Mouse (Mus musculus): ENCODE results near the gene Rnf5. TPM values are rescaled to one million over a fixed set of nuclear protein-coding genes. Genes with fewer than 3 reads are reported as not detected.

Rnf5 gene
- polyA plus RNA-seq, 1 experiment from 2014 or later: 270 TPM

DNA sequence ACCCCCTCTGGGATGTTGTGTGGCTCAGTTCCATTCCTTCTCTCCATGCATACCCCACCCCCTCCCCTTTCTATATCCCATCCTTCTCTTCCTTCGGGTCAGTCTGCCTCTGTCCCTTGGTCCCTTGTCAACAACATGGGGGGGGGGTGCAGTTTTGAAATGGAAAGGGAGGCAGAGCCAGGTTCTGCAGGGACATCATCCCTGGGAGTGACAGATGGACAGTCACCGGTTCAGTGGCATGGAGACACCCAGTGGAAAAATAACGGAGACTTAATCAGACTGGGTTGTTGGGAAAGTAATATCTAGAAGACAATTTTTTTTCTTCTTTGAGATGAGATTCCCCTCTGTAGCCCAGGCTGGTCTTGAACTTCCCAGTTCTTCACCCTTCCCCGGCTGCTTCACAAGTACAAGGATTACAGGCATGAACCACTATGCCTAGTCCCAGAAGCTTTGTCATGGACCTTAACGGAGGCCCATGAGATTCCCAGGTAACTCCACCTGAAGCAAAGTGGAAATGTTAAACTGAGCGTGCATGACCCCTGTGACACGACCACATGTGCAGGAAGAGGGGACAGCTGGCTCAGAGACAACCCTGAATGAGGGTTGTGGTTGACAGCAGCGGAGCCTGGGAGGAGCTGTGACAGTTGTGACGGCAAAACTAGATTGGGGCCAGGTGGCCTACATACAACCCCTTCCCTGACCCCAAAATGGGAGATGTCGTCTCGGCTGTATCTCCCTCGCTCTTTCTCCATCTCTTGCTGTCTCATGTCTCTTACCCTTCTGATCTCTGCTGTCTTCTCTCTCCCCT lies 26.5 kb upstream of the Rnf5 start:
- Histone ChIP-seq H3K27me3 (peaks cover 47% of the 10 kb centered on the region), H3K9me3 (no peaks in the 10 kb centered on the region), H3K27ac (replicated peaks) (0 out of 2 replicates have a peak overlapping the region, but pooled peaks have one; percentile 94), H3K9ac (peak overlapping the region; percentile 80), H3K36me3 (peaks cover 4% of the 10 kb centered on the region; the same call in 1 of the 2 replicates), H3K4me1 (replicated peaks) (peaks cover 61% of the 10 kb centered on the region), H3K4me2 (peak overlapping the region; percentile 75), H3K4me3 (peak overlapping the region; percentile 74)
- no peak for ATAC-seq (ENCODE audit: low read depth)
- 17% methylated on average over 12 of the region's 12 CpGs for WGBS

- Histone ChIP-seq H3K4me1 (replicated peaks) (peaks cover 61% of the 10 kb centered on the region), H3K9ac (peak within 1 kb of the TSS; percentile 80)
- ATAC-seq (ENCODE audit: low read depth): peak; percentile 19; the same call in 1 of the 2 replicates
Observed at GRCm38 (mm10) chr17:34629221-34629751, 25.8 kb upstream of the Rnf5 start, which contains the start of gene Prrt1. Gene Prrt1 (plus strand): TSS chr17:34629533.

DNA sequence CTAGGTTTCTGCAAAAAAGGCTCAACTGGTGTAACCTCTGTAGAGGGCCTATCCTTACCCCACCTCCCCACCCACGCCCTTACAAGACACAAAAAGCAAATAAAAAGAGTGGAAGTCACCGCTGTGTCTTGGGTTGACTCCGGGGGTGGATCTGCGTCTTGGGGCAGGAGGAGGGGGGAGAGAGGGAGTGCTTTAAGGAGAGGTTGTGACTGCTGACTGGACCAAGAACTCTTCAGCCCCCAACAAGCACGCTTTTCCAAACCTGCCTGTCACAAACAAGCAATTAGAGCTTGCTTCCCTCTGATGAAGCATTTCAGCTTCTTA lies 25.1 kb upstream of the Rnf5 start:
- 18% methylated on average over 5 of the region's 5 CpGs for WGBS
- H3K27me3 ChIP-seq: peaks cover 41% of the 10 kb centered on the region
- peak overlapping the region; percentile 80 for H3K9ac ChIP-seq
- H3K4me1 ChIP-seq (replicated peaks): peaks cover 61% of the 10 kb centered on the region
- ATAC-seq (ENCODE audit: low read depth): no peak
- H3K36me3 ChIP-seq: peaks cover 8% of the 10 kb centered on the region; the same call in 1 of the 2 replicates
- peak overlapping the region; percentile 94 for H3K27ac ChIP-seq (replicated peaks)
- no peaks in the 10 kb centered on the region for H3K9me3 ChIP-seq
- peak overlapping the region; percentile 75 for H3K4me2 ChIP-seq
- H3K4me3 ChIP-seq: peak overlapping the region; percentile 74

More at GRCm38 (mm10) chr17:34629221-34629751, 25.8 kb upstream of the Rnf5 start, which contains the start of gene Prrt1:
- peak within 1 kb of the TSS; percentile 75 for H3K4me2 ChIP-seq
- H3K27me3 ChIP-seq: peaks cover 47% of the 10 kb centered on the region
- H3K4me3 ChIP-seq: peak within 1 kb of the TSS; percentile 74
- H3K27ac ChIP-seq (replicated peaks): peak within 1 kb of the TSS; percentile 94
- WGBS: 2% methylated on average over 16 of the region's 16 CpGs
- no peaks in the 10 kb centered on the region for H3K9me3 ChIP-seq
- H3K36me3 ChIP-seq: peaks cover 5% of the 10 kb centered on the region; the same call in 1 of the 2 replicates

GRCm38 (mm10) chr17:34627943-34628643 lies 24.6 kb upstream of the Rnf5 start, which contains the start of gene Ppt2:
Gene Ppt2 (minus strand): TSS chr17:34628510.
- H3K4me1 ChIP-seq (replicated peaks): peaks cover 61% of the 10 kb centered on the region
- peak; percentile 6; the same call in 1 of the 2 replicates for ATAC-seq (ENCODE audit: low read depth)
- 7% methylated on average over 29 of the region's 29 CpGs for WGBS

DNA sequence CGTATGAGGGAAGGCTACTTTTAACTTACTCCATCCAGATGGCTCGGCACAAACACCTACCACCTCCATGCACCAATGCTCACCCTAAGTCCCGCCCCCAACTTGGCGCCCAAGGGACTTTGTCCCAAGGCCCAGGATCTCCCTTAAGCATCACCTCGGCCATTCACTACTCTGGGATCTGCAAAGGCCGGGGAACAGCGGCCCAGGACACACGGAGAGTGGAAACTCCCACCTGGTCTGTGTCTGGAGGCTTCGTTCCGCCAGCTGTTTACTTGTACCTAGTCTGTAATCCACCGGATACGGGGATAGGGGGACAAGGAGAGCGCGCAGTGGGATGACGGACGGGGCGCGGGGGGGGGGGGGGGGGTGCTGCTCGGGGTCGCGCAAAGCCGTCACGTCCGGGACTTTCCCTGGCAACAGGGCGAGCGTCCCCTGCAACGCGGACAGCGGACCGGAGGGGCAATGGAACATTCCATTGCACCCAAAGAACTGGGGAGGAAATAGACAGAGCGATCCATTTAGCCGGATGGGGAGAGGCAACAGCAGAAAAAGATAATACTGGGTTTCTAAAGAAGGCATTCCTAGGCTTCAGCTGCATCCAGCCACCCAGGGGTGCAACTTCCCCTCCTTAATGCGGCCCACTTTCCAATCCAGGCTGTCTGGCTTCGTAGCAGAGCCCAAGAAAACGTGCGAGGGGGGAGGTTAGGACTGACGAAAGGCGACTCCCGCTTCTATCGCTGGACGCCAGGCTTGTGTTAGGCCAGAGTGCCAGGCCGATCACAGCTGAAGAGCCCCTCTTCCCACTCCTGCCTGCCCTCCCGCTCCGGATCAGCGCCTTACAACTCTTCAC lies 23.8 kb upstream of the Rnf5 start:
- H3K4me1 ChIP-seq (replicated peaks): peaks cover 59% of the 10 kb centered on the region

More at GRCm38 (mm10) chr17:34627943-34628643, 24.6 kb upstream of the Rnf5 start, which contains the start of gene Ppt2:
- H3K36me3 ChIP-seq: peaks cover 13% of the 10 kb centered on the region
- no peaks in the 10 kb centered on the region for H3K9me3 ChIP-seq
- peak within 1 kb of the TSS; percentile 74 for H3K4me3 ChIP-seq
- H3K27ac ChIP-seq (replicated peaks): peak within 1 kb of the TSS; percentile 94
- peak within 1 kb of the TSS; percentile 75 for H3K4me2 ChIP-seq
- peaks cover 36% of the 10 kb centered on the region for H3K27me3 ChIP-seq
- peak within 1 kb of the TSS; percentile 80 for H3K9ac ChIP-seq

GRCm38 (mm10) chr17:34626773-34627092 lies 23.2 kb upstream of the Rnf5 start:
- Histone ChIP-seq H3K4me3 (peak overlapping the region; percentile 74), H3K4me1 (replicated peaks) (peaks cover 54% of the 10 kb centered on the region), H3K9ac (peak overlapping the region; percentile 80), H3K36me3 (peaks cover 25% of the 10 kb centered on the region), H3K9me3 (no peaks in the 10 kb centered on the region), H3K27ac (replicated peaks) (peak overlapping the region; percentile 94), H3K4me2 (peak overlapping the region; percentile 75), H3K27me3 (peaks cover 23% of the 10 kb centered on the region)
- 0% methylated on average over 18 of the region's 18 CpGs for WGBS
- peak; percentile 59 for ATAC-seq (ENCODE audit: low read depth)

More for the DNA sequence above, 23.8 kb upstream of the Rnf5 start:
- Histone ChIP-seq H3K4me3 (peak overlapping the region; percentile 74), H3K27ac (replicated peaks) (peak overlapping the region; percentile 94), H3K27me3 (peaks cover 28% of the 10 kb centered on the region), H3K4me2 (peak overlapping the region; percentile 75), H3K36me3 (peaks cover 20% of the 10 kb centered on the region), H3K9me3 (no peaks in the 10 kb centered on the region), H3K9ac (peak overlapping the region; percentile 80)
- 1% methylated on average over 43 of the region's 45 CpGs for WGBS
- ATAC-seq (ENCODE audit: low read depth): peak; percentile 76

DNA sequence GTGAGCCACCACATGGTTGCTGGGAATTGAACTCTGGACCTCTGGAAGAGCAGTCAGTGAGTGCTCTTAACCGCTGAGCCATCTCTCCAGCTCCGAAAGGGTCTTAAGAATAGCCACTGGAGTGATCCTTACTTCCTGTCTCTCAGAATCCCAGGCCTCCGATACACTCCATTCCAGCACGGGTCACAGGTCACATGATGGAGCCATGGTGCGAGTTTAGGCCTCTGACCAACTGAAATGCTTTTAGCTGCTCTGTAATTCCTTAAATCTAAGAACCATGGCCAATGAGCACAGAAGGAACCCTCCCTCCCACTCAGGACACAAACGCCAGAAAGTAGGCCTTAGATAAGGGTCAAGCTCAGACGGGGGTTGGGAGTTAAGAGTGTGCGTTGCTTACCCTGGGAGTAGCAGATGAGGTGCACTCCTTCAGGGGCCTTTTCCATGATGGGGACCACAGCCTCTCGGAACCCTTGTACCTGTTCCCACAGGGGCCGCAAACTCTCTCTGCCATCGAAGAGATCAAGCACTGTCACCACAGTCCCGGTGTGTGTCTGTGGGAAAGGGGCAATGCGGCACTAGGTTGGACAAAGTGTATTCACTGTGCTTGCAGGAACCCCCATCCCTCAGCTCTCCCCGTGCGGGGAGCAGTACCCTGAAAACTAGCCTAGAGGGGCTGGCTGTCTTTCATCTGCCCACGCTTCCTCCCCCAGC lies 22.7 kb upstream of the Rnf5 start:
- 53% methylated on average over 16 of the region's 16 CpGs for WGBS
- ATAC-seq (ENCODE audit: low read depth): no peak
- Histone ChIP-seq H3K27me3 (peaks cover 17% of the 10 kb centered on the region), H3K4me2 (peak overlapping the region; percentile 75), H3K9me3 (no peaks in the 10 kb centered on the region), H3K4me3 (peak overlapping the region; percentile 74), H3K36me3 (peaks cover 30% of the 10 kb centered on the region), H3K9ac (peak overlapping the region; percentile 80), H3K27ac (replicated peaks) (peak overlapping the region; percentile 94), H3K4me1 (replicated peaks) (peaks cover 48% of the 10 kb centered on the region)

DNA sequence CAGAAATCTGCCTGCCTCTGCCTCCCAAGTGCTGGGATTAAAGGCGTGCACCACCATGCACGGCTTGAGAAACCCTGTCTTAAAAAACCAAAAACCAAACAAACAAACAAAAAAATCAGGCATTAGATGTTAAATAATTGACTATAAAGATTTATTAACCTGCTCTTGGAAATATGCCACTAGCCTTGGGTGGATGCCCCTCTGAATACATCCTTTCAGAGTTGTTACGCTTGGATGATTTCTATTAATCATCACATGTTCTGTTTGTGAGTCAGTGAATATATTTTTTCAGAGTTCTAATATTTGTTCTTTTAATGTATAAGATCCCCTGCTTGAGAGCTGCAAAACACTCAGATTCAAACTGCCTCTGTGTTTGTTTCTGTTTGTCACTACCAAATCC lies 21.5 kb upstream of the Rnf5 start:
- no peak overlapping the region for H3K4me3 ChIP-seq
- peaks cover 40% of the 10 kb centered on the region for H3K36me3 ChIP-seq
- H3K9me3 ChIP-seq: no peaks in the 10 kb centered on the region
- H3K27ac ChIP-seq (replicated peaks): no peak overlapping the region
- peaks cover 5% of the 10 kb centered on the region for H3K27me3 ChIP-seq
- H3K9ac ChIP-seq: no peak overlapping the region
- no peak overlapping the region for H3K4me2 ChIP-seq
- 95% methylated on average over 3 of the region's 3 CpGs for WGBS
- no peak for ATAC-seq (ENCODE audit: low read depth)
- peaks cover 36% of the 10 kb centered on the region for H3K4me1 ChIP-seq (replicated peaks)

DNA sequence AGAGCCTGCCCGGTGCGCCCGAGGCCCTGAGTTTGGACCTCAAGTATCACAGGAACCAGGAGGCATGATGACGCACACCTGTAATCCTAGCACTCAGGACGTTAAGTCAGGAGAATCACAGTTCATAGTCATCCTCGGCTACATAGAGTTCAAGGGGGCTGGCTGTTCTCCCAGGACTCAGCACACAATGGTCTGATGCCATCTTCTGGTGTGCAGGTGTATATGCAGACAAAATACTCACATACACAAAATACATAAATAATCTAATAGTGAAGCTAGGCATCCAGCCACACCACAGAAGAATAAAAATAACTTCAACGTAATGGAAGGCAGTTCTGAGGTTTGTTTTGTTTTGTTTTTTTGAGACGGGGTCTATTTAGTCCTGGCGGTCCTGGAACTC lies 19.7 kb upstream of the Rnf5 start:
- peaks cover 47% of the 10 kb centered on the region for H3K36me3 ChIP-seq
- peaks cover 18% of the 10 kb centered on the region for H3K4me1 ChIP-seq (replicated peaks)
- no peak overlapping the region for H3K4me2 ChIP-seq
- H3K9me3 ChIP-seq: no peaks in the 10 kb centered on the region
- ATAC-seq (ENCODE audit: low read depth): no peak
- WGBS: 88% methylated on average over 9 of the region's 9 CpGs
- H3K27ac ChIP-seq (replicated peaks): no peak overlapping the region
- H3K4me3 ChIP-seq: no peak overlapping the region
- no peak overlapping the region for H3K9ac ChIP-seq
- H3K27me3 ChIP-seq: no peaks in the 10 kb centered on the region

DNA sequence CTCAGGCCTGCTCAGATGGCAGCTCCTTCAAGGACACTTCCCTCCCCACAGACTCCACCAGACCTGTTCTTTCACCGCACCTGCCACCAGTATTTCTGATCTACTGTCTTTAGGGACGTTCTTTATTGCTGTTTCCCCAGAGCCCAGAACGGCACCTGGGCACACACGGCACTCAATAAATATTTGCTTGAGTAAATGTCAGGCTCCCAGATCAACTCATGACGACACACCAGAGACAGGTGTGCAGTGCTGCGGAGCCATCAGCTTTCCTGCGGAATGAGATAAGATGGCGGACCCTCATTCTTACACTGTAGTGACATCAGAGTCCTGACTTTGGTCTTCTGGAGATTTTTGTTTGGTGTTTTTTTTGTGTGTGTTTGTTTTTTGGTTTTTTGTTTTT lies 17.5 kb upstream of the Rnf5 start:
- H3K4me2 ChIP-seq: no peak overlapping the region

DNA sequence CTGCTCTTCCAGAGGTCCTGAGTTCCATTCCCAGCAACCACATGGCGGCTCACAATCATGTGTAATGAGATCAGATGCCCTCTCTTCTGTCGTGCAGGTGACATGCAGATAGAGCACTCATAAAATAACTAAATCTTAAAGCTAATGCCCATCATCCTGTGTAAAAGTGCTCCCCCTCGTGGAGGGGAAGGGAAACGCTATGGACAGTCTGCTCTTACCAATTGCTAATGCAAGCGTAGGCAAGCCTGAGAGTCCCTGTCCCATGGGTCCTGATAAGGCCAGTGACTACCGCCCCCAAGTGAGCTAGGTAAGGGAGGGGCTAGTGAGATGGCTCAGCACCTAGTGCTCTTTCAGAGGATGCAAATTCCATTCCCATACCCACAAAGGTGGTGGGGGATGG lies 15.5 kb upstream of the Rnf5 start:
- no peaks in the 10 kb centered on the region for H3K4me1 ChIP-seq (replicated peaks)
- H3K36me3 ChIP-seq: peaks cover 74% of the 10 kb centered on the region
- no peaks in the 10 kb centered on the region for H3K27me3 ChIP-seq
- no peak overlapping the region for H3K4me2 ChIP-seq
- H3K9me3 ChIP-seq: no peaks in the 10 kb centered on the region
- no peak overlapping the region for H3K4me3 ChIP-seq
- ATAC-seq (ENCODE audit: low read depth): no peak
- no peak overlapping the region for H3K9ac ChIP-seq
- H3K27ac ChIP-seq (replicated peaks): no peak overlapping the region
- WGBS: 18% methylated on average over 6 of the region's 6 CpGs

More for the DNA sequence above, 17.5 kb upstream of the Rnf5 start:
- Histone ChIP-seq H3K9me3 (no peaks in the 10 kb centered on the region), H3K9ac (no peak overlapping the region), H3K27me3 (no peaks in the 10 kb centered on the region), H3K4me3 (no peak overlapping the region), H3K4me1 (replicated peaks) (peaks cover 4% of the 10 kb centered on the region), H3K36me3 (peaks cover 62% of the 10 kb centered on the region), H3K27ac (replicated peaks) (no peak overlapping the region)
- no peak for ATAC-seq (ENCODE audit: low read depth)
- WGBS: 85% methylated on average over 8 of the region's 8 CpGs

All from neural tube, embryonic 13.5 days (tissue).